Mouse (Mus musculus): ENCODE data around the gene Pdlim4. TPM values are rescaled to one million over a fixed set of nuclear protein-coding genes. Genes with fewer than 3 reads are reported as not detected.

Pdlim4 gene
- polyA plus RNA-seq, 1 experiment, result 3.7 TPM

GRCm38 (mm10) chr11:54062753-54063471 lies 5.9 kb downstream of the Pdlim4 start:
- TF ChIP-seq CTCF (IDR thresholded peaks at IDR 0.05; ENCODE audit: control insufficient read depth, insufficient read depth, low read length) (no peak), POLR2A (IDR thresholded peaks at IDR 0.05; ENCODE audit: borderline replicate concordance, control insufficient read depth, low read depth, low read length) (no peak)
- Histone ChIP-seq H3K27ac (ENCODE audit: control insufficient read depth, insufficient read depth, low read depth, low read length, poor library complexity) (no peak overlapping the region), H3K4me1 (ENCODE audit: control insufficient read depth, insufficient read depth, low read length) (no peaks in the 10 kb centered on the region), H3K4me3 (replicated peaks; ENCODE audit: control insufficient read depth, low read depth, low read length) (no peak overlapping the region)
- 83% methylated on average over 9 of the region's 9 CpGs for WGBS

DNA sequence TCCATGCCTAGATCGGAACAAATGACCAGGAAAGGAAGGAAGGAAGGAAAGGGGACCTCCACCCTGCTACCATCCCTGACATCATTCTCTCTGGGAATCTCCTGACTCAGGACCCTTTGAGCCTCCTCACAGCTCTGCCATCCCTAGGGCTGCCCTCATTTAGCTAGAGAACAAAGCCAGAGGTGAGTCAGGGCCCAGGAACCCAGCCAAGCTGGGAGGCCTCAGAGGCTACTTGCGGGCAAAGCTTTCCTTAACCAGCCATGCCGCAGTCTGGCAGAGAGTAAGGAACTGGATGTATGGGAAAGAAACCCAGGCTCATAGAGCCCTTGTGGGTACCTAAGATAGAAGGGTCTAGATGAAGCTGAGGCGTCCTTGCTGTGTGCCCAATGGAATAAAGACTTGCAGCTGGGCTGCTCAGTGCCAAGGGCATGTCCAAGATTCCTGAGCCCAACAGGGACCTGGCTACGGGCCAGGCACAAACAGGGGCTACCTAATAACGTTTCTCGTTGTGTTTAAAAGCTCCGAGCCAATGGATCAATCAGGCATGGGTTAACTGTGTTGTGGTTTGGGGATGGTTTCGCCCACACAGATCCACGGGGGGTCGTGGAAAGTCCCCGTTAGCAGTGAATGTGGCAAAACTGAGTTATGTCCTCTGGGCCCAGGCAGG lies 6.6 kb downstream of the Pdlim4 start:
- Histone ChIP-seq H3K4me1 (ENCODE audit: control insufficient read depth, insufficient read depth, low read length) (no peaks in the 10 kb centered on the region), H3K27ac (ENCODE audit: control insufficient read depth, insufficient read depth, low read depth, low read length, poor library complexity) (no peak overlapping the region), H3K4me3 (replicated peaks; ENCODE audit: control insufficient read depth, low read depth, low read length) (no peak overlapping the region)
- TF ChIP-seq POLR2A (IDR thresholded peaks at IDR 0.05; ENCODE audit: borderline replicate concordance, control insufficient read depth, low read depth, low read length), result no peak
- TF ChIP-seq CTCF (IDR thresholded peaks at IDR 0.05; ENCODE audit: control insufficient read depth, insufficient read depth, low read length), result no peak
- 75% methylated on average over 12 of the region's 12 CpGs for WGBS

- Histone ChIP-seq H3K4me1 (ENCODE audit: control insufficient read depth, insufficient read depth, low read length) (no peaks in the 10 kb centered on the region), H3K27ac (ENCODE audit: control insufficient read depth, insufficient read depth, low read depth, low read length, poor library complexity) (no peak overlapping the region), H3K4me3 (replicated peaks; ENCODE audit: control insufficient read depth, low read depth, low read length) (no peak overlapping the region)
- TF ChIP-seq POLR2A (IDR thresholded peaks at IDR 0.05; ENCODE audit: borderline replicate concordance, control insufficient read depth, low read depth, low read length) (no peak), CTCF (IDR thresholded peaks at IDR 0.05; ENCODE audit: control insufficient read depth, insufficient read depth, low read length) (no peak)
- 83% methylated on average over 9 of the region's 9 CpGs for WGBS
Observed at GRCm38 (mm10) chr11:54060316-54060715, 8.5 kb downstream of the Pdlim4 start.

DNA sequence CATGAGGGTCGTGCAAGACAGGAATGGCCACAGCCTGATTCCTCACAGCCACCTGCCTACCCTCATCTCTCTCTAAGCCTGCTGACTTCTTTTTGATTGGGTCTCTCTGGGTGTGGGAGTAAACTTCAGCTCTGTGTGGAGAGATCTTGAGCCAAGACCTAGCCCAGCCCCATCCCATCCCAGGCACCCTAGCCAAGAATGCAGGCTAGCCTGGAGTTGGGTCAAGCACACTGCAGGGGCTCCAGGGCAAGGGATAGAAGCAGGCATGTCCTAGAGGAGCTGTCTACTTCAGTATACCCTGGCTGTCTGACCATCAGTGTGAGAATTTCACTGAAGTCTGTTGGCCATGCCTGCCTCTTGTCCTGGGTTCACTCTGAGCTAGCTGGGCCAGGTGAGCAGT lies 9.3 kb downstream of the Pdlim4 start:
- TF ChIP-seq POLR2A (IDR thresholded peaks at IDR 0.05; ENCODE audit: borderline replicate concordance, control insufficient read depth, low read depth, low read length) (no peak), CTCF (IDR thresholded peaks at IDR 0.05; ENCODE audit: control insufficient read depth, insufficient read depth, low read length) (no peak)
- Histone ChIP-seq H3K4me3 (replicated peaks; ENCODE audit: control insufficient read depth, low read depth, low read length) (no peak overlapping the region), H3K27ac (ENCODE audit: control insufficient read depth, insufficient read depth, low read depth, low read length, poor library complexity) (no peak overlapping the region), H3K4me1 (ENCODE audit: control insufficient read depth, insufficient read depth, low read length) (no peaks in the 10 kb centered on the region)
- 76% methylated on average over 1 of the region's 1 CpGs for WGBS

GRCm38 (mm10) chr11:54058643-54059042 lies 10.2 kb downstream of the Pdlim4 start:
- WGBS, result 77% methylated on average over 6 of the region's 6 CpGs
- Histone ChIP-seq H3K4me1 (ENCODE audit: control insufficient read depth, insufficient read depth, low read length) (no peaks in the 10 kb centered on the region), H3K27ac (ENCODE audit: control insufficient read depth, insufficient read depth, low read depth, low read length, poor library complexity) (no peak overlapping the region), H3K4me3 (replicated peaks; ENCODE audit: control insufficient read depth, low read depth, low read length) (no peak overlapping the region)
- no peak for TF ChIP-seq CTCF (IDR thresholded peaks at IDR 0.05; ENCODE audit: control insufficient read depth, insufficient read depth, low read length)

- H3K4me3 ChIP-seq (replicated peaks; ENCODE audit: control insufficient read depth, low read depth, low read length), result no peak overlapping the region
- no peak overlapping the region for H3K27ac ChIP-seq (ENCODE audit: control insufficient read depth, insufficient read depth, low read depth, low read length, poor library complexity)
- TF ChIP-seq CTCF (IDR thresholded peaks at IDR 0.05; ENCODE audit: control insufficient read depth, insufficient read depth, low read length), result no peak
- no peak for TF ChIP-seq POLR2A (IDR thresholded peaks at IDR 0.05; ENCODE audit: borderline replicate concordance, control insufficient read depth, low read depth, low read length)
- no peaks in the 10 kb centered on the region for H3K4me1 ChIP-seq (ENCODE audit: control insufficient read depth, insufficient read depth, low read length)
- WGBS, result 84% methylated on average over 10 of the region's 10 CpGs
Observed at GRCm38 (mm10) chr11:54058056-54058617, 10.7 kb downstream of the Pdlim4 start.

DNA sequence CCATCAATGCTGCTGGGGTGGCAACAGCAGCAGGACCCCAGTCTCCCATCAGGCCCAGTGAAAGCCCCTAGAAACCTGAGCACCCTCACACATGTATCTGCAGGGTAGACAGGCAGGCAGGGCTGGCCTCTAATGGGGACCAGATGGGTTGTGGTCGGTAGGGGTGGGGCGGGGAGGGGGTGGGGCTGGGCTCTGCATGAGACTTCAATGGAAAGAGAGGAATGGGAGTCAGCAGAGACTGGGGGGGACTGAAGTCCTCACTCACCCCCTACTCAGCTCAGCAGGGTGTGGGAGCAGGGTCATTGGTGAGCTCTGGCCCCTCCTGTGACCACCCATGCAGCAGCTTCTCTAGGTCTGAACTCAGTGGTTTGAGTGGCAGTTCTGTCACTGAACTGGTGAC lies 11.4 kb downstream of the Pdlim4 start:
- WGBS, result 68% methylated on average over 2 of the region's 2 CpGs
- Histone ChIP-seq H3K27ac (ENCODE audit: control insufficient read depth, insufficient read depth, low read depth, low read length, poor library complexity) (no peak overlapping the region), H3K4me1 (ENCODE audit: control insufficient read depth, insufficient read depth, low read length) (no peaks in the 10 kb centered on the region), H3K4me3 (replicated peaks; ENCODE audit: control insufficient read depth, low read depth, low read length) (no peak overlapping the region)
- TF ChIP-seq POLR2A (IDR thresholded peaks at IDR 0.05; ENCODE audit: borderline replicate concordance, control insufficient read depth, low read depth, low read length), result no peak
- no peak for TF ChIP-seq CTCF (IDR thresholded peaks at IDR 0.05; ENCODE audit: control insufficient read depth, insufficient read depth, low read length)

GRCm38 (mm10) chr11:54056132-54056531 lies 12.7 kb downstream of the Pdlim4 start:
- no peaks in the 10 kb centered on the region for H3K4me1 ChIP-seq (ENCODE audit: control insufficient read depth, insufficient read depth, low read length)
- 82% methylated on average over 8 of the region's 8 CpGs for WGBS
- no peak overlapping the region for H3K4me3 ChIP-seq (replicated peaks; ENCODE audit: control insufficient read depth, low read depth, low read length)
- TF ChIP-seq CTCF (IDR thresholded peaks at IDR 0.05; ENCODE audit: control insufficient read depth, insufficient read depth, low read length), result no peak
- no peak for TF ChIP-seq POLR2A (IDR thresholded peaks at IDR 0.05; ENCODE audit: borderline replicate concordance, control insufficient read depth, low read depth, low read length)
- H3K27ac ChIP-seq (ENCODE audit: control insufficient read depth, insufficient read depth, low read depth, low read length, poor library complexity), result no peak overlapping the region
